Mouse (Mus musculus): Measurements from ENCODE around the gene Castor2. TPM values are rescaled to one million over a fixed set of nuclear protein-coding genes. Genes with fewer than 3 reads are reported as not detected.

The Castor2 gene
- polyA plus RNA-seq, 1 experiment from 2014 or later = 4.4 TPM

DNA sequence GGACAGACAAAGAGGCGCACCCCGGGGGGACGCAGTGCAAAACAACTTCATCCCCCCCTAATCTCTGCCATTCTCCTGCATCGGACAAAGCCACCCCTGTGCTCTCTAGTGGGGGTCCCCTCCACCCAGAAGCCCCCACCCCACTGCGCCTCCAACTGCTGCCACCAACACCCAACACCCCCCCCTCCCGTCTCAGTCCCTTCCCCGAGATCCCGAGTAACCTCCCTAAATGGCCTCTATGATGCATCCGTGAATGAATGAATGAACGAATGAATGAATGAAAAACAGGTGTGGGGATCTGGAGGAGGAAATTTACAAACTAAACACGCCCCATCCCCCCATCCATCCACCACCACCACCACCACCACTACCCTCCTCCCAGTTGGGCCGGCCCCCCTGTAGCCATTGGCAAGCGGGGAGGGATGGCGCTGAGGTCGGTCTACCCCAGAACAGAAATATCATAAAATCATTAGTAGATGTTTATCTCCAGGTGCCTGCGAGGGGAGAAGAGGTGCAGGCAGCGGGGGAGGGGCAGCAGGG, 791 bp downstream of the Castor2 start:
- Histone ChIP-seq H3K4me1 (ENCODE audit: control insufficient read depth, insufficient read depth, low read length) (peaks cover 17% of the 10 kb centered on the region), H3K4me3 (replicated peaks; ENCODE audit: low read length) (peak overlapping the region; percentile 75), H3K36me3 (ENCODE audit: control insufficient read depth, insufficient read depth, low read length) (no peaks in the 10 kb centered on the region), H3K9me3 (replicated peaks; ENCODE audit: control insufficient read depth, low read length) (no peaks in the 10 kb centered on the region), H3K4me2 (ENCODE audit: low read depth, low read length) (peak overlapping the region; percentile 96), H3K27ac (ENCODE audit: low read length) (no peak overlapping the region), H3K27me3 (ENCODE audit: control insufficient read depth, insufficient read depth, low read length) (no peaks in the 10 kb centered on the region), H3K9ac (ENCODE audit: low read length) (peak overlapping the region; percentile 86)
- no peak for ATAC-seq (ENCODE audit: insufficient read depth, low FRiP score)
- 6% methylated on average over 17 of the region's 17 CpGs for WGBS

- no peaks in the 10 kb centered on the region for H3K36me3 ChIP-seq (ENCODE audit: control insufficient read depth, insufficient read depth, low read length)
- no peaks in the 10 kb centered on the region for H3K27me3 ChIP-seq (ENCODE audit: control insufficient read depth, insufficient read depth, low read length)
- H3K27ac ChIP-seq (ENCODE audit: low read length) = 0 out of 2 replicates have a peak overlapping the region, but pooled peaks have one; percentile 12
- no peak for ATAC-seq (ENCODE audit: insufficient read depth, low FRiP score)
- H3K9ac ChIP-seq (ENCODE audit: low read length) = no peak overlapping the region
- peaks cover 17% of the 10 kb centered on the region for H3K4me1 ChIP-seq (ENCODE audit: control insufficient read depth, insufficient read depth, low read length)
- peak overlapping the region; percentile 10; the same call in 1 of the 2 replicates for H3K4me2 ChIP-seq (ENCODE audit: low read depth, low read length)
- WGBS = 52% methylated on average over 5 of the region's 5 CpGs
- no peak overlapping the region for H3K4me3 ChIP-seq (replicated peaks; ENCODE audit: low read length)
- no peaks in the 10 kb centered on the region for H3K9me3 ChIP-seq (replicated peaks; ENCODE audit: control insufficient read depth, low read length)
Observed at GRCm38 (mm10) chr5:134101322-134101721, 1.8 kb downstream of the Castor2 start.

DNA sequence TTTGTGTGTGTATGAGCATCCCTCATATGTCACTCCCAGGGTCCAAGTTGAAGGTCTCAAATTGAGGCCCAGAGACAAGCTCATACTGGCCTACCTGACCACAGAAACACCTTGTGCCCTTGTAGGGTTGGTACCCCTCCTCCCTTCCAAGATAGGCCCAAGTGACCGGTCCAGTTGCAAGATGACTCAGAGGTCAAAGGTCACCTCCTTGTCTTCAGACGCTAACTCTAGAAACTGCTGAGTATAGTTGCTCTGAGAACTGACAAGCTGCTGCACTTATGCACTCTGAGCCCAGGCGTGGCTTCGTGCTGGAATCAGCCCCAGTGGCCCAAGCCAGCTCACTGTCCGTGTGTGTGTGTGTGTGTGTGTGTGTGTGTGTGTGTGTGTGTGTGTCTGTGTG, 2.4 kb downstream of the Castor2 start:
- Histone ChIP-seq H3K27ac (ENCODE audit: low read length) (0 out of 2 replicates have a peak overlapping the region, but pooled peaks have one; percentile 12), H3K27me3 (ENCODE audit: control insufficient read depth, insufficient read depth, low read length) (no peaks in the 10 kb centered on the region), H3K9ac (ENCODE audit: low read length) (no peak overlapping the region), H3K4me2 (ENCODE audit: low read depth, low read length) (0 out of 2 replicates have a peak overlapping the region, but pooled peaks have one; percentile 10), H3K36me3 (ENCODE audit: control insufficient read depth, insufficient read depth, low read length) (no peaks in the 10 kb centered on the region), H3K9me3 (replicated peaks; ENCODE audit: control insufficient read depth, low read length) (no peaks in the 10 kb centered on the region), H3K4me3 (replicated peaks; ENCODE audit: low read length) (no peak overlapping the region), H3K4me1 (ENCODE audit: control insufficient read depth, insufficient read depth, low read length) (peaks cover 17% of the 10 kb centered on the region)
- ATAC-seq (ENCODE audit: insufficient read depth, low FRiP score) = peak; percentile 12; the same call in 1 of the 2 replicates
- 24% methylated on average over 5 of the region's 5 CpGs for WGBS

DNA sequence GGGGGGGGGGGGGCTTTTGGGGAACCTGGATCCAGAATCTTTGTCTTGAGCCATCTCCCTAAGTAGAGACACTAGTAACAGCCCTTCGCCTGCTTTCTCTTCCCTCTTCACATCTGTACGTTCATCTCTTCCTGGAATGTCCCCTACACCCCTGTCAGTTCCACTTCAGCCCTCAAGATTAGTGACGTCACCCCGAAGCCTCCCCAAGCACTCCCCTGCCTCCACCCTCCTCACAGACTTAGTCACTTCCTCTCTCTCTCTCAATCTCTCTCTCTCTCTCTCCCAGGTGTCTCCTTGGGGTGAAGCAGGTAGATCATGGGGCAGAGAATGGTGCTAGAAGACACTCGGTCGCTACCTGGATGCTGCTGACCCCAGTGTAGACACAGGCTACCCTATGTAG, 3.2 kb downstream of the Castor2 start:
- no peaks in the 10 kb centered on the region for H3K9me3 ChIP-seq (replicated peaks; ENCODE audit: control insufficient read depth, low read length)
- 61% methylated on average over 6 of the region's 6 CpGs for WGBS
- H3K4me1 ChIP-seq (ENCODE audit: control insufficient read depth, insufficient read depth, low read length) = peaks cover 17% of the 10 kb centered on the region
- H3K9ac ChIP-seq (ENCODE audit: low read length) = no peak overlapping the region
- no peaks in the 10 kb centered on the region for H3K27me3 ChIP-seq (ENCODE audit: control insufficient read depth, insufficient read depth, low read length)
- H3K4me3 ChIP-seq (replicated peaks; ENCODE audit: low read length) = no peak overlapping the region
- H3K36me3 ChIP-seq (ENCODE audit: control insufficient read depth, insufficient read depth, low read length) = no peaks in the 10 kb centered on the region
- no peak overlapping the region for H3K27ac ChIP-seq (ENCODE audit: low read length)
- no peak for ATAC-seq (ENCODE audit: insufficient read depth, low FRiP score)
- no peak overlapping the region for H3K4me2 ChIP-seq (ENCODE audit: low read depth, low read length)

GRCm38 (mm10) chr5:134105829-134106228, 6.3 kb downstream of the Castor2 start:
- H3K27me3 ChIP-seq (ENCODE audit: control insufficient read depth, insufficient read depth, low read length) = no peaks in the 10 kb centered on the region
- H3K9me3 ChIP-seq (replicated peaks; ENCODE audit: control insufficient read depth, low read length) = no peaks in the 10 kb centered on the region
- H3K36me3 ChIP-seq (ENCODE audit: control insufficient read depth, insufficient read depth, low read length) = no peaks in the 10 kb centered on the region
- H3K4me2 ChIP-seq (ENCODE audit: low read depth, low read length) = no peak overlapping the region
- H3K27ac ChIP-seq (ENCODE audit: low read length) = no peak overlapping the region
- no peak for ATAC-seq (ENCODE audit: insufficient read depth, low FRiP score)
- H3K4me1 ChIP-seq (ENCODE audit: control insufficient read depth, insufficient read depth, low read length) = peaks cover 11% of the 10 kb centered on the region
- 81% methylated on average over 8 of the region's 8 CpGs for WGBS
- no peak overlapping the region for H3K9ac ChIP-seq (ENCODE audit: low read length)
- no peak overlapping the region for H3K4me3 ChIP-seq (replicated peaks; ENCODE audit: low read length)

DNA sequence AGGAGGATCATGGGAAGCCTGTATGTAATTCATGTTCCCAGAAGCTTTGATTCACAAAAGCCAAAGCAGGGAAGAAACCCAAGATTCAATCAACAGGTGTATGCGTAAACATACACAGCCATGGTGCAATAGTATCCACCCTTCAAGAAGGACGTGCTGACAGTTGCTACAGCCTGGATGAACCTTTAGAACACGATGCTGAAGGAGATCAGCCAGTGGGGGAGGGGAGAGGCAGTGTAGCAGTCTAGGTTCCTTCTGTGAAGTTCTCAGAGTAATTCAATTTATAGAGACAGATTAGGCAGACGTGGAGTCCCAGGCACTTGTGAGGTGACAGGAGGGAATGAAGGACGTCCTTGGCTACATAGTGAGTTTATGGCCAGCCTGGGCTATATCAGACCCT, 15.5 kb downstream of the Castor2 start:
- Histone ChIP-seq H3K4me2 (ENCODE audit: low read depth, low read length) (no peak overlapping the region), H3K36me3 (ENCODE audit: control insufficient read depth, insufficient read depth, low read length) (no peaks in the 10 kb centered on the region), H3K27ac (ENCODE audit: low read length) (no peak overlapping the region), H3K4me1 (ENCODE audit: control insufficient read depth, insufficient read depth, low read length) (no peaks in the 10 kb centered on the region), H3K4me3 (replicated peaks; ENCODE audit: low read length) (no peak overlapping the region), H3K9ac (ENCODE audit: low read length) (no peak overlapping the region), H3K9me3 (replicated peaks; ENCODE audit: control insufficient read depth, low read length) (no peaks in the 10 kb centered on the region), H3K27me3 (ENCODE audit: control insufficient read depth, insufficient read depth, low read length) (no peaks in the 10 kb centered on the region)
- WGBS = 77% methylated on average over 5 of the region's 5 CpGs
- no peak for ATAC-seq (ENCODE audit: insufficient read depth, low FRiP score)

DNA sequence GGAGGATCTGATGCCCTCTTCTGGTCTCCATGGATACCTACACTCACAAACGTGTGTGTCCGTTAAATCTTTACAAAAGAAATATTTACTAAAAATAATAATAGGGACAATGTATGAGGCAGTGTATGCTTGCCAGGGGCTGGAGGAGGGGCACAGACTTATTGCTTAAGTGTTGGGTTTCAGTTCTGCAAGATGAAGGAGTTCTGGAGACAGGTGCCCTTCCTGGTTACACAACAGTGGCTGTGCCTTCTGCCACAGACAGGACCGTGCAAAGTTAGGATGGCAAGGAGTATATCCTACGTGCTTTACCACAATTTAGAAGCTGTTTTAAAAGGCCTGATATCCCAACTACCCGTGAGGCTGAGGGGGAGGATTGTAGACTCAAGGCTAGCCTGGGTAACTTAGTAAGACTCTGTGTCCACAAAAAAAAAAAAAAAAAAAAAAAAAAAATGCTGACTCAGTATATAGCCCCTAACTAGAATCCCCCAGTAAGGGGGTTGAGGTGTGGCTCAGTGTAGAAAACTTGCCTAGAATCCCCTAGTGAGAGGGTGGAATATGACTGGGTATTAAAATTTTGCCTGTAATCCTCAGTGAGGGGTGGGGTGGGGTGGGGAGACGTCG, 16.2 kb downstream of the Castor2 start:
- H3K4me2 ChIP-seq (ENCODE audit: low read depth, low read length) = no peak overlapping the region
- no peak for ATAC-seq (ENCODE audit: insufficient read depth, low FRiP score)
- H3K9me3 ChIP-seq (replicated peaks; ENCODE audit: control insufficient read depth, low read length) = no peaks in the 10 kb centered on the region
- no peaks in the 10 kb centered on the region for H3K36me3 ChIP-seq (ENCODE audit: control insufficient read depth, insufficient read depth, low read length)
- no peak overlapping the region for H3K4me3 ChIP-seq (replicated peaks; ENCODE audit: low read length)
- WGBS = 82% methylated on average over 7 of the region's 7 CpGs
- no peak overlapping the region for H3K9ac ChIP-seq (ENCODE audit: low read length)
- H3K27me3 ChIP-seq (ENCODE audit: control insufficient read depth, insufficient read depth, low read length) = no peaks in the 10 kb centered on the region
- H3K27ac ChIP-seq (ENCODE audit: low read length) = no peak overlapping the region
- no peaks in the 10 kb centered on the region for H3K4me1 ChIP-seq (ENCODE audit: control insufficient read depth, insufficient read depth, low read length)

DNA sequence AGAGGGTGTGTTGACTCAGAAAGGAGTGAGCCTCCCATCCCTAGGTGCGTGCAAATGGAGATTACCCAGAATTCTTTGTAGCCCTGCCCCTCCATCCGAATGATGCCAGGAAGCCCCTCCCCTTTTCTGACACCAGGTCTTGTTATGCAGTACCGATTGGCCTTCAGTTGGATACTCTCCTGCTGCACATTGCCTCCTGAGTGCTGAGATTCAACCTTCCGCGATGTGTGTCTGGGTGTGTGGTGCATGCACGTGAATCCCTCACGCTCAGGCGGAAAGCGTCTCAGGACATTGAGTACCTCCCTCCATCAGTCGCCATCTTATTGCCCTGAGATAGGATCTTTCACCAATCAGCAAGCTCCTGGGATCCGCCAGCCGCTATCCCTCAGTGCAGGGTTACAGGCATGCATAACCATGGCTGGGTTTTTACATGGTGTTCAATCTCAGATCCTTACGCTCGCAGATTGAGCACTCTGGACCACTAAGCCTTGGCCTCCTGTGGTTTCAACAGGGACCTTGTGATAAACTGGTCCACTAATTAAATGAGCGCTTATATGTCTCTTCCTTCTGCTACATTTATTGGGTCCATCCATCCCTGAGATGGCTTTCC, 19.4 kb downstream of the Castor2 start:
- no peak for ATAC-seq (ENCODE audit: insufficient read depth, low FRiP score)
- no peak overlapping the region for H3K9ac ChIP-seq (ENCODE audit: low read length)
- 89% methylated on average over 15 of the region's 15 CpGs for WGBS
- no peak overlapping the region for H3K4me2 ChIP-seq (ENCODE audit: low read depth, low read length)
- H3K27ac ChIP-seq (ENCODE audit: low read length) = no peak overlapping the region
- no peaks in the 10 kb centered on the region for H3K27me3 ChIP-seq (ENCODE audit: control insufficient read depth, insufficient read depth, low read length)
- H3K9me3 ChIP-seq (replicated peaks; ENCODE audit: control insufficient read depth, low read length) = no peaks in the 10 kb centered on the region
- peaks cover 4% of the 10 kb centered on the region; the same call in 1 of the 2 replicates for H3K4me1 ChIP-seq (ENCODE audit: control insufficient read depth, insufficient read depth, low read length)
- no peak overlapping the region for H3K4me3 ChIP-seq (replicated peaks; ENCODE audit: low read length)
- H3K36me3 ChIP-seq (ENCODE audit: control insufficient read depth, insufficient read depth, low read length) = no peaks in the 10 kb centered on the region

DNA sequence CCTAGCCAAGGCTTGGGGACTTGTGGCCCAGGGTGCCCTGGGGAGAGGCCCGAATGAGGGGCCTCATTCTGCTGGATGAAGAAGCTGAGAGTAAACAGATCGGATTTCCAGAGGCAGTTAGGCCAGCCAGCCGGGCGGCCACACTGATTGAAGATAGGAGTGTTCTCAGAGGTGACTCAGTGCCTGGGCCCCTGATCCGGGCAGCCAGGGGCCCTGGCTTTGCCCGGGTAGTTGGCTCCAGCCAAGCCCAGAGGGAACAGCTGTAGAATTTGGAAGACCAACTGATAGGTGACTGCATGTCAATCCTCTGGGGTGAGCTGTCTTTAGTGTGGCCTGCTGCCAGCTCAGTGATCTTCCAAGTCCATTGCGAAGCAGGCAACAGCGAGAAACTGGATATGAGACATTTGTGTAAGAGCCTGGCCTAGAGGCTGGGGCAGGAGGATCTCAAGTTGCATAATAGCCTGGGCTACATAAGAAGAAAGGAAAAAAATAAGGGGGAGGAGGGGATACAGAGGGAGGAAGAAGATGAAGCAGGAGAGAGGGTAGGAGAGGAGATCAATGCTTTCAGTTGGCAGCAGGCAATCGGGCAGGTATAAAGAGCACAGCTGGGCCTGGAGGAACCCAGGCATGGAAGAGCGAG, 20.1 kb downstream of the Castor2 start:
- Histone ChIP-seq H3K36me3 (ENCODE audit: control insufficient read depth, insufficient read depth, low read length) (no peaks in the 10 kb centered on the region), H3K27me3 (ENCODE audit: control insufficient read depth, insufficient read depth, low read length) (no peaks in the 10 kb centered on the region), H3K9ac (ENCODE audit: low read length) (no peak overlapping the region), H3K4me1 (ENCODE audit: control insufficient read depth, insufficient read depth, low read length) (peaks cover 4% of the 10 kb centered on the region; the same call in 1 of the 2 replicates), H3K4me3 (replicated peaks; ENCODE audit: low read length) (no peak overlapping the region), H3K4me2 (ENCODE audit: low read depth, low read length) (no peak overlapping the region), H3K9me3 (replicated peaks; ENCODE audit: control insufficient read depth, low read length) (no peaks in the 10 kb centered on the region), H3K27ac (ENCODE audit: low read length) (no peak overlapping the region)
- WGBS = 45% methylated on average over 10 of the region's 10 CpGs
- peak; percentile 57; the same call in 1 of the 2 replicates for ATAC-seq (ENCODE audit: insufficient read depth, low FRiP score)

Data from stomach, embryonic 16.5 days (tissue).